23 mouse cellular contexts compared by ENCODE assay signal in the genomic region with DNA sequence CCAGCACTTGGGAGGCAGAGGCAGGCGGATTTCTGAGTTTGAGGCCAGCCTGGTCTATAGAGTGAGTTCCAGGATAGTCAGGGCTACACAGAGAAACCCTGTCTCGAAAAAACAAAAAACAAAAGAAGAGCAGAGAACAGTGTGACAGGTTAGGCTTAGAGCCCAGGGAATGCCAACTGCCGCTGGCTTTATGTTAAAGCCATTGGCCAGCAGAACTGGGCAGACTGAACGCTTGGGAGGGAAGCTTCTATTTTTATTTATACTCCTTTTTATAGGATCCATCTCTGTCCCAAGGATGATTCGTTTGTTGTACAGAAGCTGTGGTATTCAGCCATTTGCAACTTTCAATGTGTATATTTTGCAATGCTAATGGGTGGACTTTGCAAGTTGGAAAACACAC. TPM values are rescaled to one million over a fixed set of nuclear protein-coding genes. Genes with fewer than 3 reads are reported as not detected.
DNase-seq lines count a peak whose midpoint lies in the region; ATAC-seq lines count a peak whose summit lies in the region.
"Had no signal": no experiment of that assay in that cellular context is flagged by ENCODE, and none has a peak within 500 bp of the region (broad histone marks: within the 10 kb centered on the region; RNA-seq: fewer than 3 reads in every experiment).

No protein-coding gene starts in this region.

- DNase-seq in cerebellum, adult 18-20 months, result peak; percentile 23 to 25
- no peak for DNase-seq in cerebellum, postnatal 4 days (ENCODE audit: low spot score in 2 of 2)
- peak; percentile 24 for DNase-seq in cerebellum, adult 9-10 months
- no peak for DNase-seq in cerebellum, postnatal 10 days
- DNase-seq in heart, adult 11 months, result peak; percentile 54
- DNase-seq in heart, adult 8-10 months (ENCODE audit: low spot score), result no peak
- peak; percentile 68 for DNase-seq in brain, adult 2 months (ENCODE audit: low read depth, low spot score)
- DNase-seq: adrenal gland, adult 8-10 months; adrenal gland, postnatal 14 days; adrenal gland, postnatal 36 days; cerebellum, adult 11-12 months; embryo, embryonic 11 days; gastrocnemius, adult 2 months had no signal

- no peaks in the 10 kb centered on the region for H3K36me3 ChIP-seq in midbrain, embryonic 15.5 days (replicated peaks)
- H3K36me3 ChIP-seq: embryonic facial prominence, embryonic 13.5 days; embryonic facial prominence, embryonic 15.5 days; forebrain, embryonic 12.5 days had no signal

- H3K27me3 ChIP-seq in midbrain, embryonic 15.5 days (replicated peaks), result no peaks in the 10 kb centered on the region
- H3K27me3 ChIP-seq: embryonic facial prominence, embryonic 13.5 days; embryonic facial prominence, embryonic 15.5 days; forebrain, embryonic 12.5 days; Patski had no signal

- no peak overlapping the region for H3K9ac ChIP-seq in midbrain, embryonic 15.5 days
- H3K9ac ChIP-seq: embryonic facial prominence, embryonic 13.5 days; embryonic facial prominence, embryonic 15.5 days; forebrain, embryonic 12.5 days had no signal

- no peaks in the 10 kb centered on the region for H3K4me1 ChIP-seq in midbrain, embryonic 15.5 days
- H3K4me1 ChIP-seq: embryonic facial prominence, embryonic 13.5 days; embryonic facial prominence, embryonic 15.5 days; forebrain, embryonic 12.5 days had no signal

- WGBS in midbrain, embryonic 15.5 days, result 88% methylated on average over 5 of the region's 5 CpGs

- H3K27ac ChIP-seq in midbrain, embryonic 15.5 days, result no peak overlapping the region
- H3K27ac ChIP-seq: embryonic facial prominence, embryonic 13.5 days; embryonic facial prominence, embryonic 15.5 days; forebrain, embryonic 10.5 days; forebrain, embryonic 12.5 days; gastrocnemius, adult 2 months had no signal

- no peaks in the 10 kb centered on the region for H3K9me3 ChIP-seq in midbrain, embryonic 15.5 days
- H3K9me3 ChIP-seq: embryonic facial prominence, embryonic 13.5 days; embryonic facial prominence, embryonic 15.5 days; forebrain, embryonic 10.5 days; forebrain, embryonic 12.5 days had no signal

- no peak overlapping the region for H3K4me2 ChIP-seq in midbrain, embryonic 15.5 days
- H3K4me2 ChIP-seq: embryonic facial prominence, embryonic 13.5 days; embryonic facial prominence, embryonic 15.5 days; forebrain, embryonic 12.5 days had no signal

- H3K4me3 ChIP-seq in midbrain, embryonic 15.5 days, result no peak overlapping the region
- H3K4me3 ChIP-seq: embryonic facial prominence, embryonic 13.5 days; embryonic facial prominence, embryonic 15.5 days; erythroblast, embryonic 14.5 days; forebrain, embryonic 10.5 days; forebrain, embryonic 12.5 days; gastrocnemius, adult 2 months had no signal

- ATAC-seq in midbrain, embryonic 15.5 days (replicated peaks), result no peak
- ATAC-seq: activated CD4-positive, CD25-positive, alpha-beta regulatory T cell, adult 4 months; forebrain, embryonic 14.5 days; forebrain, embryonic 16.5 days; Patski had no signal

RNA-seq across cellular contexts. Expression of a gene that starts 14.0 kb away (rescaled TPM):
- 10 to 100 TPM in 2 of 4 experiments, 1 to 10 TPM in 2; 9.4 to 11.1 (median 10.1) TPM for total RNA-seq in heart, adult 8-10 months (2022)
- polyA plus RNA-seq in midbrain, embryonic 15.5 days (2015; fragmentation: Nextera tagmentation; extraction: Ambion mirVana), result 23.9 TPM in 2 replicates

Comparison
In these comparisons a context has a peak if more than half of its experiments do, and no peak if none do; other contexts are left out.
1. DNase-seq: peak in cerebellum, adult 18-20 months (2 of 2), cerebellum, adult 9-10 months (single experiment), heart, adult 11 months (single experiment) and brain, adult 2 months (single experiment); none in cerebellum, postnatal 4 days (0 of 2), cerebellum, postnatal 10 days (0 of 2) and heart, adult 8-10 months (single experiment).